Mouse (Mus musculus): ENCODE data around the gene Rptor. TPM values are rescaled to one million over a fixed set of nuclear protein-coding genes. Genes with fewer than 3 reads are reported as not detected.

The Rptor gene
- total and polyA plus RNA-seq, 3 experiments, result 33.9 to 34.9 TPM; not detected in 1

DNA sequence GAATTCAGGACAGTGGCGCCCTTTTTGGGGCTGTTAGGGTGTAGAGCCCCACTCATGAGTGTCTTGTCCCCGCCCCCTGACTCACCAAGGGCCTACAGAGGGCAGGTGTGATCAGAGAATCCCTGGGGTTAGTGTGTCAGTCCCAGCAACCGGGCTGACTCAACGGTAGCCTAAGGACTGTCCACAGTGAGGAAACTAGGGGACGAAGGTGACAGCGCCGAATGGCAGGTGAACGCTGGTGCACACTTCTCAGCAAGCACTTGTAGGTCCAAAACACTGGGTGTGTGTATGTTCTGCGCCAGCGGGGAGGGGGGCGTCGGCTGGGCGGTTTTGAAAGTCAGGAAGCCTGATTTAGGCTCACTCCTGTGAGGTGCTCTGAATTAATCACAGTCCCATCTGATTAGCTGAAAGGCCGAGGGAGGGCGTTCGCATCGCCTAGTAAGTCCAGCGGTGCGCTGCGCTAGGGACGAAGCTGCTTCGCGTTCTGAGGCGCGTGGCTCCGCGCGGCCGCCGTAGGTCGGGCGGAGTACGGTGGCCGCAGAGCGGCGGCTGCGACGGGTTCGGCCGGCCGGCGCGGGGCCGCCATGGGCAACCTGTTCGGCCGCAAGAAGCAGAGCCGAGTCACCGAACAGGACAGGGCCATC is 310.7 kb downstream of the Rptor start, which contains the start of gene Chmp6:
Gene Chmp6, plus strand, starts transcription at position 151 of the 644 bp plus-strand sequence.
- peak; percentile 92 for DNase-seq (ENCODE audit: low read depth, low spot score)
- Histone ChIP-seq H3K9me3 (replicated peaks; ENCODE audit: insufficient read depth, low read length) (no peaks in the 10 kb centered on the region), H3K79me2 (ENCODE audit: control insufficient read depth, insufficient read depth, low read length, poor library complexity) (peaks cover 5% of the 10 kb centered on the region; the same call in 1 of the 2 replicates), H3K27ac (ENCODE audit: control insufficient read depth, low read depth, low read length) (peak within 1 kb of the TSS; percentile 42), H3K36me3 (ENCODE audit: control insufficient read depth in 1 of 2, insufficient read depth in 2 of 2, low read length in 2 of 2) (no peaks in the 10 kb centered on the region), H3K9ac (ENCODE audit: control insufficient read depth, low read depth, low read length, poor library complexity, severe bottlenecking) (peak within 1 kb of the TSS; percentile 90), H3K4me3 (ENCODE audit: control insufficient read depth in 1 of 2, insufficient read depth in 1 of 2, low read depth in 2 of 2, low read length in 2 of 2) (peak within 1 kb of the TSS; percentile 86 to 89), H3K4me1 (ENCODE audit: control insufficient read depth in 1 of 2, insufficient read depth in 2 of 2, low read length in 2 of 2) (peaks cover 0 to 24% of the 10 kb centered on the region in 2 experiments; a peak in 3 of 4 replicates), H3K27me3 (ENCODE audit: control insufficient read depth in 1 of 2, insufficient read depth in 2 of 2, low read length in 2 of 2) (no peaks in the 10 kb centered on the region)
- no peak for TF ChIP-seq ZC3H11A (IDR thresholded peaks at IDR 0.05; ENCODE audit: low read depth, low read length)
- TF ChIP-seq NELFE (IDR thresholded peaks at IDR 0.05; ENCODE audit: low read depth, low read length), result peak; percentile 84
- peak in 2 of 3 experiments; percentile 6; a peak in 2 of 6 replicates for TF ChIP-seq CTCF (IDR thresholded peaks at IDR 0.05 in 2 of 3, conservative IDR thresholded peaks at IDR 0.05 in 1 of 3; ENCODE audit: control insufficient read depth in 1 of 3, insufficient read depth in 1 of 3, low read depth in 2 of 3, low read length in 3 of 3, poor library complexity in 1 of 3, severe bottlenecking in 1 of 3)
- TF ChIP-seq HCFC1 (IDR thresholded peaks at IDR 0.05; ENCODE audit: low read depth, low read length), result peak; percentile 94
- TF ChIP-seq MAZ (IDR thresholded peaks at IDR 0.05; ENCODE audit: low read depth, low read length), result peak; percentile 92; the same call in 1 of the 2 replicates
- peak; percentile 73 for TF ChIP-seq RCOR1 (IDR thresholded peaks at IDR 0.05; ENCODE audit: low read depth, low read length)
- TF ChIP-seq USF1 (IDR thresholded peaks at IDR 0.05; ENCODE audit: low read depth, low read length), result 0 out of 2 replicates have a peak, but pooled peaks have one; percentile 37
- no peak for TF ChIP-seq CHD2 (IDR thresholded peaks at IDR 0.05; ENCODE audit: low read length)
- TF ChIP-seq SMC3 (IDR thresholded peaks at IDR 0.05; ENCODE audit: low read depth, low read length), result no peak; the same call in 1 of the 2 replicates
- peak; percentile 82 for TF ChIP-seq ELF1 (IDR thresholded peaks at IDR 0.05; ENCODE audit: low read depth, low read length)
- no peak for TF ChIP-seq MAFK (IDR thresholded peaks at IDR 0.05; ENCODE audit: borderline replicate concordance, low read depth, low read length)
- peak; percentile 85 for TF ChIP-seq MXI1 (IDR thresholded peaks at IDR 0.05; ENCODE audit: low read depth, low read length)
- TF ChIP-seq JUND (IDR thresholded peaks at IDR 0.05; ENCODE audit: low read depth, low read length), result no peak
- no peak for TF ChIP-seq TAL1 (IDR thresholded peaks at IDR 0.05; ENCODE audit: low read length)
- 0 out of 2 replicates have a peak, but pooled peaks have one; percentile 29 for TF ChIP-seq TBP (IDR thresholded peaks at IDR 0.05; ENCODE audit: low read depth, low read length)
- TF ChIP-seq MEF2A (IDR thresholded peaks at IDR 0.05; ENCODE audit: extremely low read depth, insufficient replicate concordance, low read depth, low read length, poor library complexity, severe bottlenecking), result no peak
- TF ChIP-seq TCF12 (IDR thresholded peaks at IDR 0.05; ENCODE audit: low read depth, low read length), result peak; percentile 65; the same call in 1 of the 2 replicates
- no peak for TF ChIP-seq ZNF384 (IDR thresholded peaks at IDR 0.05; ENCODE audit: low read depth, low read length)
- TF ChIP-seq USF2 (IDR thresholded peaks at IDR 0.05; ENCODE audit: borderline replicate concordance in 1 of 2, insufficient read depth in 1 of 2, low read depth in 1 of 2, low read length in 2 of 2), result no peak
- TF ChIP-seq POLR2A (IDR thresholded peaks at IDR 0.05; ENCODE audit: control insufficient read depth in 1 of 2, insufficient read depth in 1 of 2, low read depth in 1 of 2, low read length in 2 of 2, poor library complexity in 1 of 2), result peak; percentile 81 to 87
- TF ChIP-seq CHD1 (IDR thresholded peaks at IDR 0.05; ENCODE audit: low read depth, low read length), result no peak
- TF ChIP-seq POLR2AphosphoS5 (IDR thresholded peaks at IDR 0.05; ENCODE audit: borderline replicate concordance, low read depth, low read length), result no peak
- no peak for TF ChIP-seq EP300 (IDR thresholded peaks at IDR 0.05; ENCODE audit: low read depth in 1 of 2, low read length in 2 of 2)
- TF ChIP-seq NRF1 (IDR thresholded peaks at IDR 0.05; ENCODE audit: insufficient read depth, low read depth, low read length, poor library complexity, severe bottlenecking), result peak; percentile 42; the same call in 1 of the 2 replicates
- no peak; the same call in 1 of the 2 replicates for TF ChIP-seq RAD21 (IDR thresholded peaks at IDR 0.05; ENCODE audit: low read depth, low read length)
- TF ChIP-seq MYC (IDR thresholded peaks at IDR 0.05; ENCODE audit: low read depth, low read length), result 0 out of 2 replicates have a peak, but pooled peaks have one; percentile 38
- peak; percentile 58; the same call in 1 of the 2 replicates for TF ChIP-seq POLR2AphosphoS2 (IDR thresholded peaks at IDR 0.05; ENCODE audit: low read length)
- no peak for TF ChIP-seq GABPA (IDR thresholded peaks at IDR 0.05; ENCODE audit: low read depth, low read length)
- peak; percentile 41; the same call in 1 of the 2 replicates for TF ChIP-seq E2F4 (IDR thresholded peaks at IDR 0.05; ENCODE audit: borderline replicate concordance, low read depth, low read length)
- peak; percentile 82 for TF ChIP-seq KAT2A (conservative IDR thresholded peaks at IDR 0.05; ENCODE audit: low read depth, low read length)
- TF ChIP-seq MYB (IDR thresholded peaks at IDR 0.05; ENCODE audit: low read depth, low read length), result 0 out of 2 replicates have a peak, but pooled peaks have one; percentile 10
- peak; percentile 83 for TF ChIP-seq MAX (IDR thresholded peaks at IDR 0.05; ENCODE audit: low read length)
- TF ChIP-seq GATA1 (IDR thresholded peaks at IDR 0.05; ENCODE audit: low read depth, low read length), result no peak
- peak; percentile 51 for TF ChIP-seq ETS1 (IDR thresholded peaks at IDR 0.05; ENCODE audit: low read depth, low read length)
- no peak for TF ChIP-seq BHLHE40 (IDR thresholded peaks at IDR 0.05; ENCODE audit: borderline replicate concordance, low read depth, low read length)
- peak; percentile 95 for TF ChIP-seq SIN3A (IDR thresholded peaks at IDR 0.05; ENCODE audit: low read length)

All from MEL (cell line).